Mouse (Mus musculus): Measurements from ENCODE around the gene Map1s. TPM values are rescaled to one million over a fixed set of nuclear protein-coding genes. Genes with fewer than 3 reads are reported as not detected.
"Not testable (repeated sequence)": the region's sequence is repeated elsewhere in the genome, so short reads cannot be mapped to it uniquely, and the experiment has no call there.

Map1s gene
- polyA plus RNA-seq, 1 experiment: 62.2 TPM

- H3K27ac ChIP-seq (ENCODE audit: insufficient read depth, low read length): no peak overlapping the region
- H3K4me1 ChIP-seq (ENCODE audit: control insufficient read depth, insufficient read depth, low read length): no peaks in the 10 kb centered on the region
- TF ChIP-seq CTCF (IDR thresholded peaks at IDR 0.05; ENCODE audit: extremely low read depth, insufficient read depth, low read length) (no peak), POLR2A (IDR thresholded peaks at IDR 0.05; ENCODE audit: extremely low read depth, insufficient read depth, low read length) (no peak)
- no peak overlapping the region for H3K4me3 ChIP-seq (ENCODE audit: insufficient read depth, low read length)
These were observed 14.4 kb upstream of the Map1s start for GRCm38 (mm10) chr8:70891356-70891755.

DNA sequence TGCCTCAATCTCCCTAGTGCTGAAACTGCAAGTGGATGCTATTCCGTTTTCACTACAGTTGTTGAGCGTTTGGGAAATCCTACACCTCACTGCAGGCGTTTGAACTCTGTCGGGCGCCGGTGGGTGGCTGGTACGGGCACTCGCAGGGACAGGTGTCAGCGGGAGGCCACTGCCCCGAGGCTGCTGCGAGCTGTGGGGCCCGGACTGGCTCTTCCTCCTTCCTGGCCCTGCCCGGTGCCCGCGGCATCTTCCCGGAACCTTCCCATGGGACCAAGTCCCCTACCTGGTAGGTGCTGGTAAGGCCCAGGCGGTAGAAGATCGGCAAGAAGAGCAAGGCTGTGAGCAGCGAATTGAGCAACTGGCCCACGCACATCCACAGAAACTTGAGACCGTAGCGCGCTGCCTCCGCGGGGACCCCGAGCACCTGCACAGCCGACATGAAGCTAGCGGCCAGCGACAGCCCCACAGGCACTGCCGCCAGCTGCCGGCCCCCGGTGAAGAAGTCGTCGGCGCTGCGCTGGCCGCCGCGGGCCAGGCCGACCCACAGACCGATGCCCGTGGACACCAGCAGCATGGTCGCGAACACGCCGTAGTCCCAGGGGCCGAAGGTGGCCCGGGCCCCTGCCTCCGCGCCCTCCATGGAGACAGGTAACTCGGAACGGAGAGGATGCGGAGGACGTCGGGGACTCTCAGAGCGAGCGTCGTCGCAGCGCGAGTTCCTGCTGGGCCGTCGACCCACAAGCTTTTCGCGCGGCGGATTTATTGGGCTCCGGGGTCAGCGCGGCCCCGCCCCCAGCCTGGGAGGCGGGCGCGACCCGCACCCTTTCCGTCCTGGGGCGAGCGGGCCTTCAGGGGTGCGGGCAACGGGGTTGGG is 13.5 kb upstream of the Map1s start, which contains the start of gene Slc5a5:
Gene Slc5a5 (minus strand): TSS at position 736 of the 874 bp plus-strand sequence.
- no peak for TF ChIP-seq POLR2A (IDR thresholded peaks at IDR 0.05; ENCODE audit: extremely low read depth, insufficient read depth, low read length)
- no peaks in the 10 kb centered on the region for H3K4me1 ChIP-seq (ENCODE audit: control insufficient read depth, insufficient read depth, low read length)
- H3K27ac ChIP-seq (ENCODE audit: insufficient read depth, low read length): no peak within 1 kb of the TSS
- H3K4me3 ChIP-seq (ENCODE audit: insufficient read depth, low read length): no peak within 1 kb of the TSS

GRCm38 (mm10) chr8:70892896-70893655 is 12.7 kb upstream of the Map1s start:
- TF ChIP-seq CTCF (IDR thresholded peaks at IDR 0.05; ENCODE audit: extremely low read depth, insufficient read depth, low read length) (no peak), POLR2A (IDR thresholded peaks at IDR 0.05; ENCODE audit: extremely low read depth, insufficient read depth, low read length) (peak; percentile 31; the same call in 1 of the 2 replicates)
- no peak overlapping the region for H3K27ac ChIP-seq (ENCODE audit: insufficient read depth, low read length)
- no peaks in the 10 kb centered on the region for H3K4me1 ChIP-seq (ENCODE audit: control insufficient read depth, insufficient read depth, low read length)
- H3K4me3 ChIP-seq (ENCODE audit: insufficient read depth, low read length): no peak overlapping the region

DNA sequence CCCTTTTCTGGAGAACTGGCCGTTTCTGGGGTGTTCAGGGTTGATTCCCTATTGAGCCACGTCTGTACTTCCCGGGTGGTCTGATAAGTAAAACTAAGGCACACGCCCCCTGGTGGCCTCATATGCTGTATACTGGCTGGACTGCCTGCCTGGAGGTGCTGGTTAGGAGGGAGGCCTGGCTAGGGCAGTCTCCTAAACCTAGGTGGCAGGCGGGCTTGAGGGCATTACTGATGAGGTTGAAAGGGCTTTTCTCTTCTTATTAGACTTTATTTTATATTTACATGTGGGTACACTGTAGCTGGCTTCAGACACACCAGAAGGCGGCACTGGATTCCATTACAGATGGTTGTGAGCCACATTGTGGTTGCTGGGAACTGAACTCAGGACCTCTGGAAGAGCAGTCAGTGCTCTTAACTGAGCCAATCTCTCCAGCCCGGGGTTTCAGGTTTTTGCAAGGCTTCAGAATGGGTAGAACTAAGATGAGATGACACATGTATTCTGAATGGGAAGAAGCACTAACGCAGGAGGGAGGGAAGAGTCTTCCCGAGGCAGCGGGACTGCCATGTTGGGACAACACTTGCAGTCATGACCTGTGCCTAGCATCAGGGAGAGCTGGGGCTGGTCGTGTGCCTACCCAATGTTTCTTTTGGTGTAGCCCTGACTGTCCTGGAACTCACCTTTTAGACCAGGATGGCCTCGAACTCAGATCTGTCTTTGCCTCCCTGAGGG is 11.9 kb upstream of the Map1s start:
- Histone ChIP-seq H3K4me1 (ENCODE audit: control insufficient read depth, insufficient read depth, low read length) (no peaks in the 10 kb centered on the region), H3K27ac (ENCODE audit: insufficient read depth, low read length) (no peak overlapping the region), H3K4me3 (ENCODE audit: insufficient read depth, low read length) (no peak overlapping the region)
- no peak for TF ChIP-seq POLR2A (IDR thresholded peaks at IDR 0.05; ENCODE audit: extremely low read depth, insufficient read depth, low read length)
- peak; percentile 59 for TF ChIP-seq CTCF (IDR thresholded peaks at IDR 0.05; ENCODE audit: extremely low read depth, insufficient read depth, low read length)

DNA sequence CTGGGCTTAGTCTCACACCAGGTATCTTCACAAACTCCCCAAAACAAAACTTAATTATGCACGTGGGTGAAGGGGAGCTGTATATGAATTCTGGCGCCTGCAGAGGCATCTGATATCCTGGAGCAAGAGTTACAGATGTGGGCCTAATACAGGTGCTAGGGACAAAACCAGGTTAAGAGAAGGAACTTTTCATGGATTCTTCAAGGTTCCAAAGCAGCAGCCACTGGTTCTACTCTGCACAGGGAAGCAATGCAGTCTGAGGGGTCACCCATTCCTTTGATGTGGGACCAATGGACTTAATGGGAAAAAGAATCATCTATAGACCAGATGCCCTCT is 11.4 kb upstream of the Map1s start:
- TF ChIP-seq CTCF (IDR thresholded peaks at IDR 0.05; ENCODE audit: extremely low read depth, insufficient read depth, low read length): no peak
- no peak for TF ChIP-seq POLR2A (IDR thresholded peaks at IDR 0.05; ENCODE audit: extremely low read depth, insufficient read depth, low read length)
- H3K4me1 ChIP-seq (ENCODE audit: control insufficient read depth, insufficient read depth, low read length): no peaks in the 10 kb centered on the region

DNA sequence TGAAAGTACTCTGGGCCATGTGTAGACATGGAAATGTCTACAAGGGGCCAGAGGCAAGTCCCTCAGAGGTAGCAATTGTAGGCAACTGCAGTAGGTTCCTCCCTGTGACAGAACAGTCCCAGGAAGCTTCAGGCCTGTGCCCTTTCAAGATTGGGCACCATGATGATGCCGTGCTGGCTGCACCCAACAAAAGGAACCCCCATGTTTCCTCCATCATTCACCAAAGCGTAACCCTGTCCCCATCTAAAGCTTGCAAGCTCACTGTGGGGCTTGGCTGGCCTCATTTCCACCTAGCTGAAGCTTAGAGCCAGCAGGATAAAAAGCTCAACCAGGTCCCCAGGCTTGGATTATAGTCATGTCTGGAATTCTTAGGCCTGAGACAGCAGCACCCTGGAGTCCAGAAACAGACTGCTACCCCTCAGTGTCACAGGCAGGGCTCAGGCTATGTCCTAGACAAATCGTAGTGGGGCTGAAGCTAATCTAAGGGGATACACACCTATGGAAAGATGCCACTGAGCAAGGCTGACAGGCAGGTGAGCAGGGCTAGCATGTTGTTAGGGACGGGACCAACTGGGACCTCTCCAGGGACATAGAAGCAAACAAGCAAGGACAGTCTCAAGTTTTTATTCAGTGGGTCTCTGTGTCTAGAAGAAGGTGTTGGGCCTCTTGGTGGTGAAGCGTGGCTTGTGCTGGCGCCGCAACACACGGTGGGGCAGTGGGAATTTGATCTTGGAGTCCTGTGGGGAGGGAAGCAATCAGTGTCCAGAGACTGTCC is 10.8 kb upstream of the Map1s start:
- Histone ChIP-seq H3K4me3 (ENCODE audit: insufficient read depth, low read length) (no peak overlapping the region), H3K4me1 (ENCODE audit: control insufficient read depth, insufficient read depth, low read length) (no peaks in the 10 kb centered on the region), H3K27ac (ENCODE audit: insufficient read depth, low read length) (no peak overlapping the region)
- TF ChIP-seq POLR2A (IDR thresholded peaks at IDR 0.05; ENCODE audit: extremely low read depth, insufficient read depth, low read length) (no peak), CTCF (IDR thresholded peaks at IDR 0.05; ENCODE audit: extremely low read depth, insufficient read depth, low read length) (no peak)

More for the DNA sequence above, 11.4 kb upstream of the Map1s start:
- Histone ChIP-seq H3K4me3 (ENCODE audit: insufficient read depth, low read length) (no peak overlapping the region), H3K27ac (ENCODE audit: insufficient read depth, low read length) (no peak overlapping the region)

DNA sequence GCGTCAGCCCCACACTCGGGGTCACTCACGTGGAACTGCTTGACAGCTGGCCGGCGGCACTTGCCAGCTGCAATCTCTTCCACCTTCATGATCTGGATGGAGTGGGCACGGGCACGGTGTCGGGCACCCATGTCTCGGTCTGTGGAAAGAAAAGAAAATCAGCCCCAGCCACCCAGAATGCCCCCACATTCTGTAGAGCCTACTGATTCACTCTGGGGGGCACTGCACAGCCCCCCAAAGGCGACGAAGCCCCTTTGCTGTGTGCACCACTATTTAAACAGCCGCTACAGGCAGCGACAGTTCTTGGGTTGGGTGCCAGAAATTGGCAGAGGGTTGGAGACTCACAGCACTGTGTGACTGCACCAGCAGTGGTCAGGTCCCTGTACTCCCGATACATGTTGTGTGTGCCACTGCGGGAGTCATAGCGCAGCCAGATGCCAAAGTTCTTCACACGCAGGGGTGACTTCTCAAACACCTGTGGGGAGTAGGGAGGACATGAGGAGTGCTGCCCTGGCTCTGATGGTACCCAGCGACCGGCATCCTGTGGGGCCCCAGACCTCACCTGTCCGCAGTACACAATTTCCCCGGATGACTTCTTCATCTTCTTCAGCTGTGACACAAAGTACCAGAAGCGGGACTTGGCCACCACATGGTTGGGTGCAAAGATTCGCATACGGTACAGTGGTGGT is 10.0 kb upstream of the Map1s start:
- H3K4me3 ChIP-seq (ENCODE audit: insufficient read depth, low read length); H3K4me1 ChIP-seq (ENCODE audit: control insufficient read depth, insufficient read depth, low read length); H3K27ac ChIP-seq (ENCODE audit: insufficient read depth, low read length): not testable (repeated sequence)

- TF ChIP-seq CTCF (IDR thresholded peaks at IDR 0.05; ENCODE audit: extremely low read depth, insufficient read depth, low read length): no peak
- no peak for TF ChIP-seq POLR2A (IDR thresholded peaks at IDR 0.05; ENCODE audit: extremely low read depth, insufficient read depth, low read length)
- Histone ChIP-seq H3K4me1 (ENCODE audit: control insufficient read depth, insufficient read depth, low read length) (no peaks in the 10 kb centered on the region), H3K4me3 (ENCODE audit: insufficient read depth, low read length) (peak overlapping the region; percentile 49), H3K27ac (ENCODE audit: insufficient read depth, low read length) (no peak overlapping the region)
These were observed 9.3 kb upstream of the Map1s start for GRCm38 (mm10) chr8:70896316-70897020.

Data from cortical plate, adult 2 months (tissue).